Mouse (Mus musculus) embryonic facial prominence, embryonic 10.5 days (tissue): ENCODE results near the gene Ccdc96. TPM values are rescaled to one million over a fixed set of nuclear protein-coding genes. Genes with fewer than 3 reads are reported as not detected.

Experiments
- DNase-seq: peaks from one replicate; pipeline ENCODE4 v3.0.0-alpha.2; 2017; ENCODE audit warnings: low spot score
- H3K27ac ChIP-seq: fragments of 300-500 bp; sonication (generic); replicated peaks from 2 replicates; pipeline ENCODE4 v1.5.1; 2016; ENCODE audit warnings: mild to moderate bottlenecking
- H3K27me3 ChIP-seq: fragments of 300-500 bp; sonication (generic); replicated peaks from 2 replicates; pipeline ENCODE4 v1.6.1; 2016; ENCODE audit warnings: low read depth, mild to moderate bottlenecking; ENCODE audit not compliant: poor library complexity, severe bottlenecking
- H3K36me3 ChIP-seq: fragments of 300-500 bp; sonication (generic); replicated peaks from 2 replicates; pipeline ENCODE4 v1.6.1; 2016; ENCODE audit warnings: mild to moderate bottlenecking, moderate library complexity
- H3K4me1 ChIP-seq: fragments of 300-500 bp; sonication (generic); 2 replicates; pipeline ENCODE4 v1.6.1; 2016
- H3K4me3 ChIP-seq: fragments of 300-500 bp; sonication (generic); 2 replicates; pipeline ENCODE4 v1.5.1; 2016; ENCODE audit warnings: mild to moderate bottlenecking, moderate library complexity
- H3K9me3 ChIP-seq: fragments of 300-500 bp; sonication (generic); 2 replicates; pipeline ENCODE4 v1.6.1; 2016; ENCODE audit warnings: mild to moderate bottlenecking
- WGBS: fragments of 180-500 bp; shearing (Covaris S2); methylation state at CpG from one replicate; pipeline ENCODE4 v1.1.7; 2016; 5-methylcytosine and 5-hydroxymethylcytosine counted together
- polyA plus RNA-seq: library from polyadenylated mRNA; unstranded; fragments of >200 nt; fragmentation: Nextera tagmentation; extraction: Ambion mirVana; gene quantifications from 2 replicates; pipeline ENCODE4 v1.2.1, GENCODE M21; 2016

Gene Ccdc96
- polyA plus RNA-seq, 1 experiment from 2014 or later = 1.9 TPM

DNA sequence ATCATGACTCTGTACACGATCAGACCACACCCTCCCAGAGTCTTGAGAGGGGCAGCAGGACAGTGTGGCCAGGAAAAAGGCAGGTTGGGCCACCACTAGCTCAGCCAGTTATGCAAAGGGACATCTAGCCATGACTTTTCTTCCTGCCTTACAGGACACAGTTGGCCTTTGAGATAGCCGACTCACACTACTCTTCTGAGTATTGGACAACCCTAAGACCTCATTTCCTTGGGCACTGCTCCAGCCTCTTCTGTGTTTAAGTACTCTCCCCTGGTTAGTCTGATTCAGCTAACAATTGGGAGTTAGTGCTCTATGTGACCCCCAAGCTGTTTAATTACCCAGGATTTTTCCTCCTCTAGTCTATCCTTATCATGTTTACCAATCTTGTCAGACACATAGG, 4.7 kb upstream of the Ccdc96 start:
- WGBS = 85% methylated on average over 2 of the region's 2 CpGs
- peaks cover 28% of the 10 kb centered on the region for H3K4me1 ChIP-seq
- H3K27me3 ChIP-seq = peaks cover 2% of the 10 kb centered on the region; the same call in 1 of the 2 replicates
- no peak for DNase-seq
- H3K27ac ChIP-seq = no peak overlapping the region
- no peaks in the 10 kb centered on the region for H3K9me3 ChIP-seq
- peaks cover 39% of the 10 kb centered on the region for H3K36me3 ChIP-seq
- H3K4me3 ChIP-seq = no peak overlapping the region

DNA sequence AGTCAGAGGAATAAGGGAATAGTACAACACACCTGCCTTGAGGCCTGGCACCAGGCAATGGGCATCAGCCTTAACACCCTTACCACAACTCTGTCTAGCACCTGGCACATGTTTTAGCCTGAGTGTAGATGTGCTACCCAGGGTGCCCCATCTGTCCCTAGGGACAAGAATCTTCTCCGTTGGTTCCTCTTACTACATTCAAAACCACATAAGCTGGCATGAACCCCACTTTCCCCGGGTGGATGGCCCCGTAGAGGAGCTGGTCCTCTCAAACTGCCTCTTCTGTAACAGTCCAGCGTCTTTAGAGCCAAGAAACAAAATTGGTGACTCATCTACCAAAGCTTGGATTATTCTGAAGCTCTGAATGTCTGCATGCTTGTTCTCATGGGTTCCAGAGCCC, 4.0 kb upstream of the Ccdc96 start:
- H3K27me3 ChIP-seq = peaks cover 8% of the 10 kb centered on the region

DNA sequence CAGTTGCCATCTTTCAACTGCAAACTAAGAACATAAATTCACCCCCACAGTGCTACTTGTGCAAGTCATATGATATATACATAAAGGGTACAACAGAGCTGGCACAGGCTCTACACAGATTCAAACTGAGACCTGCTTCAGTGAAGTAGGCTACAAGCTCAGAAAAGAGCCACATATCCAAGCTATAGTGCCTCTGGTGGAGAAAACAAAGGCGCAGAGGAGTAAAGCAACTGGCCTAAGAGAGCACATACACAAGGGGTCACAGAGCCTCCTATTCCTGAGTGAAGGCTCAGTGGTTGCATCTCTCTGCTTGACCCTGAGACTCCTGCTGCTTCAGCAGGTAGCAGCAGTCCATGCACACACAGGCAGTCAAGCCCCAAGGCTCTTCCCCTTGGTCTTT, 3.3 kb upstream of the Ccdc96 start:
- DNase-seq = no peak
- 0 out of 2 replicates have a peak, but pooled peaks cover 2% of the 10 kb centered on the region for H3K9me3 ChIP-seq
- 78% methylated on average over 1 of the region's 1 CpGs for WGBS
- H3K27ac ChIP-seq = no peak overlapping the region
- peaks cover 38% of the 10 kb centered on the region for H3K4me1 ChIP-seq
- no peak overlapping the region for H3K4me3 ChIP-seq
- peaks cover 16% of the 10 kb centered on the region for H3K27me3 ChIP-seq
- peaks cover 29% of the 10 kb centered on the region for H3K36me3 ChIP-seq

More for the DNA sequence above, 4.0 kb upstream of the Ccdc96 start:
- 92% methylated on average over 4 of the region's 4 CpGs for WGBS
- Histone ChIP-seq H3K9me3 (no peaks in the 10 kb centered on the region), H3K4me1 (peaks cover 35% of the 10 kb centered on the region), H3K27ac (no peak overlapping the region), H3K36me3 (peaks cover 35% of the 10 kb centered on the region), H3K4me3 (no peak overlapping the region)
- no peak for DNase-seq

DNA sequence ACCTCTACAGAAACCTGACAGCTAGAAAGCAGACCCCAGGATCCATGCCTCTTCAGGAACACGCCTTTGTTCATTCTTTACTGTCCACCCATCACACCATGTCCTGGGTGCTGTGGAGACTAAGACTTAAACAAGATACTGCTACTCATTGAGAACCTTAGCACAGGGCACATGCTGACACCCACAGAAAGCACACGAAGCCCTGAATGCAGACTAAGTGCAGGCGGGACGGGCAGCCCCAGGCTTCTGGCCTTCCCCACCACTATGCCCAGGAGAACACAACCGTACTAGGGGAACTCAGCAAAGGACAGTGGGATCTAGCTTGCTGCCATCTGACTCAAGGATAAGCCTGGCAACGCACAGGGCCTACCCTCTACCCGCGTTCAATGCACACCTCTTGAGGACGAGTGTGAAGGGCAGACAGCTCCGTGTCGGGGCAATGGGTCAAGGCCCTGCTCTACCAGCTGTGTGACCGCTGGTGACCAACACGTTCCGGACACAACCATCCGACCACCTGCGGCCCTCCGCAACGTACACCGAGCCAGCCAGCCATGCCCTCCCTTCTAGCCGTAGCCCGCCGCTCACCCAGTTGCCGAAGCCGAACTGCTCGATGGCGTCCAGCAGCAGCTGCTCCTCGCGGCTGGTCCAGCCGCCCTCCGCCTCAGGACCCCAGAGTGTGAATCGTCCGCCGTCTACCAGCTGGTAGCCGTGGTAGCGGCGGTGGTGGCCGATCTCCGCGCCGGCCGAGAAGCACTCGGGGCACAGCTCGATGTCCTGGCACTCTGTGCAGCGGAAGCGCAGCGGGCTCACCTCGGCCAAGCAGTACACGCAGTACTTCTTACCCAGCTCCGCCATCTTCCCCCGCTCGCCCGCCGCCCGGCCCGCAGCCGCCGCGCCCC, 936 bp upstream of the Ccdc96 start:
- Histone ChIP-seq H3K9me3 (0 out of 2 replicates have a peak, but pooled peaks cover 2% of the 10 kb centered on the region), H3K4me3 (peak overlapping the region; percentile 96), H3K27me3 (peaks cover 26% of the 10 kb centered on the region), H3K27ac (peak overlapping the region; percentile 89), H3K4me1 (peaks cover 38% of the 10 kb centered on the region), H3K36me3 (peaks cover 16% of the 10 kb centered on the region)
- DNase-seq = peak; percentile 68
- 6% methylated on average over 58 of the region's 58 CpGs for WGBS

DNA sequence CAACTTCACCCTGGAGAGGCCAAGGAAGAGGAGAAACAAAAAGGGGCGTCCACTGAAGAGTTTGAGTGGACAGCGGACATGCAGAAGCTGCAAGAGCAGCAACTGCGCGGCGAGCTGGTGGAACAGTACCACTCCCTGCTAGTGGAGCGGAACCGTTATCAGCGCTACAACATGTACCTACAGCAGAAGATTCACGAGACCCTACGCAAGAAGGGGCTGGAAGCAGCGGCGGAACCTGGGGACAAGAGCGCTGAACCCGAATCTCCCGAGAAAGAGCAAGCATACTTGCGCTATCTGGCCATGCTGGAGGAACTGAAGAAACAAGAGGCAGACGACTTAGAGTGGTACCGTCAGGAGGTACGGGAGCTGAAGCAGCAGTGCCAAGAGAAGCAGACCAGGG, 918 bp downstream of the Ccdc96 start:
- Histone ChIP-seq H3K4me1 (peaks cover 38% of the 10 kb centered on the region), H3K27ac (no peak overlapping the region), H3K36me3 (peaks cover 16% of the 10 kb centered on the region), H3K9me3 (0 out of 2 replicates have a peak, but pooled peaks cover 2% of the 10 kb centered on the region), H3K27me3 (peaks cover 26% of the 10 kb centered on the region), H3K4me3 (peak overlapping the region; percentile 96)
- WGBS = 41% methylated on average over 19 of the region's 19 CpGs
- peak; percentile 11 for DNase-seq

DNA sequence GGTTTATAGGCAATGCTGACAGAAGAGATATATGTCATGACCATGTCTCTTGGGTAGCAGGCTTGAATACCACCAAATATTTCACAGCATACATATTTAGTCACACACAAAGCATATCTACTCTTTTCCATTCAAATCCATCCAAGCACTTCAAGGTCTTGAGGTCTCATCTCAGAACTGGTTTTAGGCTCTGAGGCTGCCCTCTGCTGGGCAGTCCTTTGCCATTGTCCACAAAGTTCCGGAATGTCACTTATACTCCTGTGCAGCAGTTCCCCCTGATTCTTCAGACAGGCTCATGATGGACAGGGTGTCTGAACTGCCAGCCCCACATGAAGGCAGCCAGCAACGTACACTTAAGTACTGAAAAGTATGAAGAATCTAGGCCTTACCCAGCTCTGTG, 4.8 kb downstream of the Ccdc96 start:
- Histone ChIP-seq H3K36me3 (peaks cover 35% of the 10 kb centered on the region), H3K27me3 (peaks cover 26% of the 10 kb centered on the region), H3K27ac (no peak overlapping the region), H3K4me3 (no peak overlapping the region), H3K4me1 (peaks cover 14% of the 10 kb centered on the region), H3K9me3 (0 out of 2 replicates have a peak, but pooled peaks cover 2% of the 10 kb centered on the region)
- WGBS = 59% methylated on average over 2 of the region's 2 CpGs
- peak; percentile 26 for DNase-seq

DNA sequence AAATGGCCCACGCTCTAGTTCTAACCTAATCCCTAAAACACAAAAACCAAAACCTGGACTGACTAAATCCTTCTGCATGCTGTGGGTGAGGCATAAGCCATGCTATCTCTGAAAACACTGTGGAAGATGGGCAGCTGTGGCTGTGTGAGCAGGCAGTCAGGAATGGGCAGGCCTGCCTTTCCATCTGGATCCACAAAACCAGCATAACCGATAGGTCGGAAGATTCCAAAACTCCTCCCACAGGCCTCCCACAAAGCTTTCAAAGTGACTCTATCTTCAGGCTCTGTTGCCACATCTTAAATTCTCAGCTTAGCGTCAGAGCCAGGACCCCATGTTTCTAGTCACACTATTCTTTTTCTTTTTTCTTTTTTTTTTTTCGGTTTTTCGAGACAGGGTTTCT, 9.5 kb downstream of the Ccdc96 start:
- Histone ChIP-seq H3K9me3 (no peaks in the 10 kb centered on the region), H3K36me3 (peaks cover 72% of the 10 kb centered on the region), H3K27ac (no peak overlapping the region), H3K27me3 (no peaks in the 10 kb centered on the region), H3K4me3 (no peak overlapping the region), H3K4me1 (no peaks in the 10 kb centered on the region)
- WGBS = 91% methylated on average over 6 of the region's 6 CpGs
- no peak for DNase-seq

DNA sequence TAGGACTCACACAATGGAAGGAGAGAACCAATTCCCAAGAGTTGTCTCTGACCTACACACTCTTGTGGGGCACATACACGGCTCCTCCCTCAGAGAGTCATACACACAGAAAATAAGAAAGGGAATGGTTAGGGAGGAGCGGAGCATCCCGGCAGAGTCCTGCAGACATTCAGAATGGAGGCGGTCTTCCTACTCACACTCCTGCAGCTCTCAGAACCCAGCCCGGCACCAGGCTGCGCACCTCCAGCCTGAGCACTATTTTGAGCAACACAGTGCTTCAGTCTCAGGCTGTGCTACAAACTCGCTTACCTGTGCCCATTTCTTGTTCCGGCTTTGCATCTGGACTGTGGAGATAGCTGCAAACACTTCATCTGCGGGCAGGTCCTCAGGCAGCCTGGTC, 10.3 kb downstream of the Ccdc96 start:
- H3K9me3 ChIP-seq = no peaks in the 10 kb centered on the region
- no peak overlapping the region for H3K4me3 ChIP-seq
- H3K27ac ChIP-seq = no peak overlapping the region
- DNase-seq = no peak
- 94% methylated on average over 9 of the region's 9 CpGs for WGBS
- H3K36me3 ChIP-seq = peaks cover 80% of the 10 kb centered on the region
- H3K4me1 ChIP-seq = no peaks in the 10 kb centered on the region
- H3K27me3 ChIP-seq = no peaks in the 10 kb centered on the region

DNA sequence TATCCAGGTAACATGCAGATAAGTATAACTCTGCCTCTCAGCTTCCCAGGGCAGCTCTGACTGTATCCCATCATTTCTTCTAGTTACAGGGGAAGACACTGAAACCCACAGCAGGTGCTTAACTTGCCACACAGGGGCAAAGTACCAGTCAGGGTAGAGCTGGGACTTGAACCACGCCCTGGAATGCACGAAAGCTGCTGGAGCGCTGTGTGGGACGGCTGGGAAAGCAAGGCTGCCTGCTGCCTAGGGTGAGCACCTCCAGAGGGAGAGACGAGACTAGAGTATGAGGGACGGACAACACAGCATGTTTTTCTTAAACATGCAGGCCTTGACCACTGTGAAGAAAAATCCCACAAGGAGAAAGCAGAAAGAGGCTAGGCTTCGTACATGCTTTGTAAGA, 20.8 kb downstream of the Ccdc96 start:
- Histone ChIP-seq H3K36me3 (peaks cover 97% of the 10 kb centered on the region), H3K27ac (no peak overlapping the region), H3K4me3 (no peak overlapping the region), H3K27me3 (no peaks in the 10 kb centered on the region), H3K9me3 (no peaks in the 10 kb centered on the region), H3K4me1 (no peaks in the 10 kb centered on the region)
- 90% methylated on average over 7 of the region's 7 CpGs for WGBS
- DNase-seq = no peak

DNA sequence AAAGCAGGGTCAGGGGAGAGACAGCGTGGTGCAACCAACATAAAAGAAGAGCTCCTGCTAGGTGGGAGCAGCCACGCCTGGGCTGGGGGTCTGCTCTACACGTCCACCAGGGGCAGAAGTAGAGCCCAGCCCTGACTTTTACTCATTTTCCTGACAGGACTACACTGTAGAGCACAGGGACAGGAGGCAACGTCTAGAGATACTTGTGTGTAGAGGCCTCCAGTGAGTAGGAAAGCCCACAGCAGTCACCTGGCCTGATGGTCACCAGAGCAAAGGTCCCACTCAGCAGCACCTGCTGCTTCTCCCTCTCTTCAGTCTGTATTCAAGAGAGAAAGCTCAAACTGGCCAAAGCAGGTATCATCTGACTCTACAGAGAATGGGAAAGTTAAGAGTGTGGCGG, 21.3 kb downstream of the Ccdc96 start:
- Histone ChIP-seq H3K9me3 (no peaks in the 10 kb centered on the region), H3K27me3 (no peaks in the 10 kb centered on the region), H3K4me3 (no peak overlapping the region), H3K36me3 (peaks cover 97% of the 10 kb centered on the region), H3K4me1 (no peaks in the 10 kb centered on the region), H3K27ac (no peak overlapping the region)
- DNase-seq = no peak
- WGBS = 75% methylated on average over 5 of the region's 5 CpGs

DNA sequence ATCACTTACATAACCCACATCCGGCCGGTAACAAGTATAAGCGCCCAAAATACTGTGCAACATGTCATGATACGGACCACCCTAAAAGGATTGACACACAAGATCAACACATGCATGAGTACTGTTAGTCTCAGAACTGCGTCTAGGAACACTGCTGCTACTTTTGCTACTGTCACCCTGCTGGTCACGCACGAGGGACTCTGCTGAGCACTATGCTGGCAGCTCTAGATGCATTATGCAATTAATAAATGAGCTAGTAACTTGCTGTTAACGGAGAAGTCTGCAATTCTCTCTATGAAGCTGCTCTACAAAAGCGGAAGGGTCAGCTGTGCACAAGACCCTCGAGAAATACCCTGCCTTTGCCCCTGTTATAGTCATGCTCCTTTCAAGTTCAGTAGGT, 24.0 kb downstream of the Ccdc96 start:
- Histone ChIP-seq H3K36me3 (peaks cover 98% of the 10 kb centered on the region), H3K27me3 (no peaks in the 10 kb centered on the region), H3K4me3 (no peak overlapping the region), H3K9me3 (no peaks in the 10 kb centered on the region), H3K4me1 (no peaks in the 10 kb centered on the region), H3K27ac (no peak overlapping the region)
- WGBS = 94% methylated on average over 10 of the region's 10 CpGs
- DNase-seq = no peak

DNA sequence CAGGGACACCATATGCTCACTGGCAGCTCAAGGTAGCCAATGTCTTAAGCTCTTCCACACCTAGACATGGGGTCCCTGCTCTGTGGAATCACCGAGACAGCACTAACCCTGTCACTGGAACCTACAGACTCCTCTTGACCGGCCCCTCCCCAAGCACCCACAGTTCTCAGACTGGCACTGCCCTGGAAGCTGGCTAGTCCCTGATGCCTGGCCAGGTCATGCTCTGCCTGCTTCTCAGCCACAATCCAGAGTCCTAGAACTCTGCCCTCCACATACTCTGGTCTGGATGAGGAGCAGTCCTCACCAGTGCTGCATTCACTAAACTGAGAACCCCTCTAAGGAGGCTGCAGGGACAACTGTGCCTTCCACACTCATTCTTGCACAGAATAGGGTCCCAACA, 26.6 kb downstream of the Ccdc96 start:
- 93% methylated on average over 2 of the region's 2 CpGs for WGBS
- H3K4me1 ChIP-seq = no peaks in the 10 kb centered on the region
- H3K9me3 ChIP-seq = no peaks in the 10 kb centered on the region
- no peak overlapping the region for H3K27ac ChIP-seq
- DNase-seq = no peak
- H3K36me3 ChIP-seq = peaks cover 93% of the 10 kb centered on the region
- no peaks in the 10 kb centered on the region for H3K27me3 ChIP-seq
- no peak overlapping the region for H3K4me3 ChIP-seq

DNA sequence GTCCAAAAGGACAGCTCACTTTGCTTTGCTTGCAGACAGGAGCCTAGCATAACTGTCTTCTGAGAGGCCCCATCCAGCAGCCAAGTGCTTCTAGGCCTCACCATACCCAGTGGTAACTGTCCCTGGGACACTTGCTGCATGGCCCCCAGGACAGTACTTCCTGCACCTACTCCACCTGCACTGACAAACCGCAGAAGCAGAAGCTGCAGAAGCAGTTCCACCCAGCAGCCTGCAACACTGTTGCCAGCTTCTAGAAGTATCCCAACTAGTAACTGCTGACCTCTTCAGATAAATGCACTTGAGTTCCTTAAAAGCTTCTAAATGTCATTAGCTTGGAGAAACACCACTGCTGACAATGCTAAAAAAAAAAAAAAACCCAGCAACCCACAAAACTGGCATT, 30.7 kb downstream of the Ccdc96 start:
- no peak overlapping the region for H3K4me3 ChIP-seq
- no peaks in the 10 kb centered on the region for H3K4me1 ChIP-seq
- peaks cover 94% of the 10 kb centered on the region for H3K36me3 ChIP-seq
- DNase-seq = no peak
- H3K27ac ChIP-seq = no peak overlapping the region
- 91% methylated on average over 1 of the region's 1 CpGs for WGBS
- no peaks in the 10 kb centered on the region for H3K27me3 ChIP-seq
- no peaks in the 10 kb centered on the region for H3K9me3 ChIP-seq
